In the genomic region with DNA sequence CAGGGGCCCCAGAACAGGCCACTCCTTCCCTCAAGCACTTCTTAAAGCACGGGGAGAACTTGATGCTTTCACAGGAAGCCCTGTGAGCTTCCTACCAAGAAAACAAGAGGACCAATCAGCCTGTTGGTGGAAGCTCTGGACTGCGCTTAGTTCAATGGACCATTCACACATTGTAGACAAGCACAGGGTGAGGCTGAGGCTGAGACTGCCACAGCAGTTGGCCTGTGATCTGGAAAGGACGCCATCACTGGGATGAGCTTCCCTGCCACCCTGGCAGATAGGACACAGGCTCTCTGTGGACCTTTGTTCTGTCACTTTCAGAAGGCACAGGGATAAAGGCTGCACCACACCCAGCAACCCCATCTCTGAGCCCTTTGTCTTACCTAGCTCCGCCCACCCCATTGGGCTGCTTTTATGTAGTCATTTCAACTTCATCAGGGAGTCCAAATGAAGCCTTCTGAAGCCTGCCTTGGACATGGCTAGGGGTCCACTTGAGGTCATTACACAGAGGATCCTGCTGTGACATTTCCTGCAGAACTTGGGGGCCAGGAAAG, we compare ENCODE assay signal across 13 mouse cellular contexts. TPM values are rescaled to one million over a fixed set of nuclear protein-coding genes. Genes with fewer than 3 reads are reported as not detected.
A peak's percentile ranks its signal among the peaks of the same experiment; 100 is the strongest.
DNase-seq lines count a peak whose midpoint lies in the region; ATAC-seq and TF ChIP-seq lines count a peak whose summit lies in the region.
"Had no signal": no experiment of that assay in that cellular context is flagged by ENCODE, and none has a peak within 500 bp of the region (broad histone marks: within the 10 kb centered on the region; RNA-seq: fewer than 3 reads in every experiment).

No protein-coding gene starts in this region.

- peak overlapping the region; percentile 40 for H3K4me2 ChIP-seq in heart, embryonic 15.5 days
- H3K4me2 ChIP-seq in intestine, postnatal 0 days (replicated peaks; ENCODE audit: low read depth) = no peak overlapping the region
- H3K4me2 ChIP-seq: embryonic facial prominence, embryonic 12.5 days; liver, embryonic 12.5 days; midbrain, embryonic 12.5 days; neural tube, embryonic 13.5 days had no signal

- TF ChIP-seq EP300 in heart, adult 2 months (IDR thresholded peaks at IDR 0.05; ENCODE audit: insufficient read depth, low read depth, low read length) = no peak

- 46% methylated on average over 4 of the region's 4 CpGs for WGBS in heart, embryonic 15.5 days
- 49% methylated on average over 4 of the region's 4 CpGs for WGBS in heart, adult 2 months
- 47% methylated on average over 4 of the region's 4 CpGs for WGBS in intestine, postnatal 0 days

- TF ChIP-seq POLR2A in heart, adult 2 months (IDR thresholded peaks at IDR 0.05; ENCODE audit: insufficient read depth, low read depth, low read length) = no peak
- peak; percentile 79; the same call in 1 of the 2 replicates for TF ChIP-seq POLR2A in testis, adult 2 months (IDR thresholded peaks at IDR 0.05; ENCODE audit: control insufficient read depth, low read depth, low read length)

- peaks cover 2% of the 10 kb centered on the region for H3K4me1 ChIP-seq in heart, embryonic 15.5 days (replicated peaks)
- peaks cover 2% of the 10 kb centered on the region for H3K4me1 ChIP-seq in heart, adult 2 months (ENCODE audit: control insufficient read depth, insufficient read depth, low read length)
- H3K4me1 ChIP-seq in testis, adult 2 months (ENCODE audit: control insufficient read depth, insufficient read depth, low read length) = no peaks in the 10 kb centered on the region
- peaks cover 4% of the 10 kb centered on the region; the same call in 1 of the 2 replicates for H3K4me1 ChIP-seq in intestine, postnatal 0 days (replicated peaks; ENCODE audit: control insufficient read depth, insufficient read depth, low read length)
- H3K4me1 ChIP-seq: liver, embryonic 12.5 days had no signal

- no peaks in the 10 kb centered on the region for H3K79me2 ChIP-seq in heart, adult 2 months (replicated peaks; ENCODE audit: control insufficient read depth, insufficient read depth, low read length)

- DNase-seq in heart, adult 2 months = no peak
- DNase-seq in testis, postnatal 14 days (ENCODE audit: low spot score) = no peak
- no peak for DNase-seq in layer of hippocampus, adult 2 months (ENCODE audit: low spot score in 2 of 2)
- no peak for DNase-seq in right cerebral cortex, postnatal 36 days (ENCODE audit: low spot score in 2 of 2)
- DNase-seq: cerebellum, adult 2 months had no signal

- ATAC-seq in heart, embryonic 15.5 days (replicated peaks; ENCODE audit: insufficient number of reproducible peaks, insufficient read depth, low FRiP score, low read depth) = no peak
- peak; percentile 18; the same call in 1 of the 2 replicates for ATAC-seq in intestine, postnatal 0 days
- ATAC-seq: liver, embryonic 12.5 days; lung, postnatal 0 days had no signal

- TF ChIP-seq CTCF in heart, adult 2 months (IDR thresholded peaks at IDR 0.05) = no peak
- no peak for TF ChIP-seq CTCF in testis, adult 2 months (IDR thresholded peaks at IDR 0.05; ENCODE audit: control insufficient read depth, insufficient read depth, insufficient replicate concordance, low read depth, low read length)
- no peak for TF ChIP-seq CTCF in intestine, postnatal 0 days (IDR thresholded peaks at IDR 0.05; ENCODE audit: low read depth)
- no peak for TF ChIP-seq CTCF in layer of hippocampus, adult 2 months (conservative IDR thresholded peaks at IDR 0.05)

- H3K27me3 ChIP-seq in heart, embryonic 15.5 days = no peaks in the 10 kb centered on the region
- peaks cover 2% of the 10 kb centered on the region; the same call in 1 of the 2 replicates for H3K27me3 ChIP-seq in heart, adult 2 months (ENCODE audit: control insufficient read depth, insufficient read depth, low read length)
- H3K27me3 ChIP-seq in testis, adult 2 months (ENCODE audit: control insufficient read depth, insufficient read depth, low read length) = no peaks in the 10 kb centered on the region
- no peaks in the 10 kb centered on the region for H3K27me3 ChIP-seq in intestine, postnatal 0 days (replicated peaks; ENCODE audit: control insufficient read depth, insufficient read depth, low read length)
- H3K27me3 ChIP-seq: embryonic facial prominence, embryonic 12.5 days; liver, embryonic 12.5 days; midbrain, embryonic 12.5 days; neural tube, embryonic 13.5 days had no signal

- no peaks in the 10 kb centered on the region for H3K9me3 ChIP-seq in heart, embryonic 15.5 days (replicated peaks)
- no peaks in the 10 kb centered on the region for H3K9me3 ChIP-seq in intestine, postnatal 0 days (ENCODE audit: control insufficient read depth)
- H3K9me3 ChIP-seq: embryonic facial prominence, embryonic 12.5 days; liver, embryonic 12.5 days; midbrain, embryonic 12.5 days; neural tube, embryonic 13.5 days had no signal

- H3K4me3 ChIP-seq in heart, embryonic 15.5 days = no peak overlapping the region
- no peak overlapping the region for H3K4me3 ChIP-seq in heart, adult 2 months
- H3K4me3 ChIP-seq in testis, adult 2 months (ENCODE audit: control insufficient read depth, low read depth, low read length) = peak overlapping the region; percentile 75
- H3K4me3 ChIP-seq in intestine, postnatal 0 days (ENCODE audit: low read depth, low read length) = no peak overlapping the region
- no peak overlapping the region for H3K4me3 ChIP-seq in layer of hippocampus, adult 2 months
- H3K4me3 ChIP-seq: embryonic facial prominence, embryonic 12.5 days; liver, embryonic 12.5 days; midbrain, embryonic 12.5 days; neural tube, embryonic 13.5 days had no signal

- no peak overlapping the region for H3K27ac ChIP-seq in heart, embryonic 15.5 days
- H3K27ac ChIP-seq in heart, adult 2 months = no peak overlapping the region
- no peak overlapping the region for H3K27ac ChIP-seq in testis, adult 2 months (ENCODE audit: control insufficient read depth, insufficient read depth, low read depth, low read length)
- peak overlapping the region; percentile 35 for H3K27ac ChIP-seq in intestine, postnatal 0 days (ENCODE audit: low read depth, low read length)
- H3K27ac ChIP-seq in layer of hippocampus, adult 2 months = no peak overlapping the region
- H3K27ac ChIP-seq: embryonic facial prominence, embryonic 12.5 days; liver, embryonic 12.5 days; midbrain, embryonic 12.5 days; neural tube, embryonic 13.5 days had no signal

- intact Hi-C loops in heart, adult 2 months (cut with DNase I) = no loop called here

- H3K9ac ChIP-seq in heart, embryonic 15.5 days = no peak overlapping the region
- H3K9ac ChIP-seq in heart, adult 2 months (ENCODE audit: low read depth, low read length) = no peak overlapping the region
- no peak overlapping the region for H3K9ac ChIP-seq in intestine, postnatal 0 days (ENCODE audit: low read depth, low read length)
- H3K9ac ChIP-seq: embryonic facial prominence, embryonic 12.5 days; liver, embryonic 12.5 days; midbrain, embryonic 12.5 days; neural tube, embryonic 13.5 days had no signal

- no peaks in the 10 kb centered on the region for H3K36me3 ChIP-seq in heart, embryonic 15.5 days
- H3K36me3 ChIP-seq in heart, adult 2 months (ENCODE audit: control insufficient read depth, insufficient read depth, low read length) = no peaks in the 10 kb centered on the region
- H3K36me3 ChIP-seq in testis, adult 2 months (ENCODE audit: control insufficient read depth, insufficient read depth, low read length) = no peaks in the 10 kb centered on the region
- H3K36me3 ChIP-seq in intestine, postnatal 0 days (ENCODE audit: control insufficient read depth, insufficient read depth) = no peaks in the 10 kb centered on the region; the same call in 1 of the 2 replicates
- H3K36me3 ChIP-seq: embryonic facial prominence, embryonic 12.5 days; liver, embryonic 12.5 days; midbrain, embryonic 12.5 days; neural tube, embryonic 13.5 days had no signal

RNA-seq across cellular contexts. Expression of a gene that starts 13.0 kb away (rescaled TPM):
- polyA plus RNA-seq in heart, embryonic 15.5 days (2015; fragmentation: Nextera tagmentation; extraction: Ambion mirVana) = 9.4 and 11.9 TPM in 2 replicates
- total RNA-seq in heart, adult 2 months (2021) = 10 to 100 TPM; 32.8 to 40.9 TPM
- polyA plus RNA-seq in heart, adult 2 months (2012; rRNA removed) = 13.0 and 15.0 TPM in 2 replicates
- polyA plus RNA-seq in testis, adult 2 months (2012; rRNA removed) = 4.6 and 4.7 TPM in 2 replicates
- 17.1 and 24.2 TPM in 2 replicates for polyA plus RNA-seq in intestine, postnatal 0 days (2015; fragmentation: Nextera tagmentation; extraction: Ambion mirVana)
- total RNA-seq in layer of hippocampus, adult 2 months (2021) = 10 to 100 TPM; 16.8 to 19.5 TPM

RNA-seq across cellular contexts. Expression of a gene that starts 44.1 kb away (rescaled TPM):
- polyA plus RNA-seq in heart, embryonic 15.5 days (2015; fragmentation: Nextera tagmentation; extraction: Ambion mirVana) = 155 and 189 TPM in 2 replicates
- 100 to 1,000 TPM; 648 to 774 TPM for total RNA-seq in heart, adult 2 months (2021)
- polyA plus RNA-seq in heart, adult 2 months (2012; rRNA removed) = 619 and 842 TPM in 2 replicates
- polyA plus RNA-seq in testis, adult 2 months (2012; rRNA removed) = 30.2 and 36.2 TPM in 2 replicates
- 581 and 642 TPM in 2 replicates for polyA plus RNA-seq in intestine, postnatal 0 days (2015; fragmentation: Nextera tagmentation; extraction: Ambion mirVana)
- total RNA-seq in layer of hippocampus, adult 2 months (2021) = 10 to 100 TPM; 22.3 to 23.6 TPM
